Mouse (Mus musculus) thymus, adult 2 months (tissue): Measurements from ENCODE around the gene Gria1. TPM values are rescaled to one million over a fixed set of nuclear protein-coding genes. Genes with fewer than 3 reads are reported as not detected.

Source experiments
- DNase-seq: peaks from one replicate; pipeline ENCODE4 v3.0.0; 2021
- H3K27ac ChIP-seq: fragments of 200-500 bp; 2 replicates; pipeline ENCODE4 v1.5.1; 2012; ENCODE audit warnings: low read length, control low read depth; ENCODE audit not compliant: control insufficient read depth, insufficient read depth
- H3K27me3 ChIP-seq: fragments of 200-500 bp; 2 replicates; pipeline ENCODE4 v1.6.1; 2012; ENCODE audit warnings: mild to moderate bottlenecking, low read length, moderate library complexity, mixed read lengths; ENCODE audit not compliant: control insufficient read depth, insufficient read depth
- H3K36me3 ChIP-seq: fragments of 200-500 bp; 2 replicates; pipeline ENCODE4 v1.6.1; 2012; ENCODE audit warnings: mild to moderate bottlenecking, low read length, moderate library complexity; ENCODE audit not compliant: control insufficient read depth, insufficient read depth
- H3K4me1 ChIP-seq: fragments of 200-500 bp; replicated peaks from 2 replicates; pipeline ENCODE4 v1.6.1; 2012; ENCODE audit warnings: low read length; ENCODE audit not compliant: control insufficient read depth, insufficient read depth
- H3K4me3 ChIP-seq: fragments of 200-500 bp; 2 replicates; pipeline ENCODE4 v1.5.1; 2012; ENCODE audit warnings: mild to moderate bottlenecking, low read length, control low read depth, moderate library complexity; ENCODE audit not compliant: control insufficient read depth, insufficient read depth
- CTCF ChIP-seq: fragments of 200-500 bp; IDR thresholded peaks from 2 replicates; pipeline ENCODE4 v1.5.1; 2012; ENCODE audit warnings: mild to moderate bottlenecking, control low read depth, low read length, moderate library complexity, borderline replicate concordance; ENCODE audit not compliant: control insufficient read depth, poor library complexity, insufficient read depth; ENCODE audit errors: extremely low read depth
- POLR2A ChIP-seq: fragments of 200-500 bp; IDR thresholded peaks from 2 replicates; pipeline ENCODE4 v1.6.1; 2012; ENCODE audit warnings: mild to moderate bottlenecking, low read length, control low read depth, moderate library complexity; ENCODE audit not compliant: control insufficient read depth, poor library complexity, insufficient read depth; ENCODE audit errors: extremely low read depth
- WGBS: fragments of 180-500 bp; shearing (Covaris S2); methylation state at CpG from one replicate; pipeline ENCODE4 v1.1.7; 2018; 5-methylcytosine and 5-hydroxymethylcytosine counted together
- polyA plus RNA-seq: library from polyadenylated mRNA; depleted of rRNA; stranded (reverse); fragments of >200 nt; gene quantifications from 2 replicates; pipeline ENCODE4 v1.2.3, GENCODE M21; 2012

The Gria1 gene
- polyA plus RNA-seq, 1 experiment: 0.05 TPM

DNA sequence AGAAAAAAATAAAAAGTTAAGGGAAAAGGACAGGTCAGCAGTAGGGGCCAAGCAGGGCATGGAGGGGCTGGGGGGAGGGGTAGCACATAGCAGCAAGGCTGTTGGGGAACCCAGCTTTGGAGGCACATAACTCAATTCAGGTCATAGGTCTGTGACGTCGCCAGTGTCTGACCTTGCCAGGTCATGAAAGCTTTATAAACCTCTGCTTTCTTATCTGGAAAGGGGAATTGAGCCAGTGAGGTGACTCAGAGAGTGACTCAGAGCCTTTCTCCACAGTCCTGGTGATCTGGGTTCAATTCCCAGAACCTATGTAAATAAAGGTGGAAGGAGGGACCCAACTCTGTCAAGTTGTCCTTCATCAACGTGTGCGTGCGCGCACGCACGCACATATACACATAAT, 286.2 kb downstream of the Gria1 start:
- no peak overlapping the region for H3K27ac ChIP-seq
- WGBS: 98% methylated on average over 8 of the region's 8 CpGs
- H3K4me1 ChIP-seq: no peaks in the 10 kb centered on the region
- H3K4me3 ChIP-seq: no peak overlapping the region
- no peak for DNase-seq
- no peaks in the 10 kb centered on the region for H3K36me3 ChIP-seq
- no peaks in the 10 kb centered on the region for H3K27me3 ChIP-seq
- no peak for TF ChIP-seq CTCF

DNA sequence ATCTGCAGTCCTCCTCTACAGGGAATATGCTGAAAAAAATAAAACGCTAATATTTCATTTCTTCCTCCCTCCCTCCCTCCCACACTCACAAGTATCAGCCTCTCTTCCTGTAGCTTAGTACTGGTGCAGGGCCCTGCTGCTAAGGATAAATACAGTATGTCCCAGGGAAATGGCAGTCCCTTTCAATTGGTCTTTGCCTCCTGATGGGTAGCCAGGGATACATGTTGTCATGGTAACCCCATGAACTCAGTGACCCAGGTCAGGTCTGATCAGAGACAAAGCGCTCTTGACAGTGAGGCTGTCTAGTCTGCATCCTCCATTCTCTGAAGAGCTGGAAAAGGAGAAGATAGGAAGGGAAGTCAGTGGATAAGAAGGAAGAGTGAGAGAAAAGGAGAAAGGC, 287.1 kb downstream of the Gria1 start:
- DNase-seq: no peak
- no peaks in the 10 kb centered on the region for H3K36me3 ChIP-seq
- no peaks in the 10 kb centered on the region for H3K4me1 ChIP-seq
- no peak for TF ChIP-seq CTCF
- no peak for TF ChIP-seq POLR2A
- WGBS: 81% methylated on average over 2 of the region's 2 CpGs
- H3K27me3 ChIP-seq: no peaks in the 10 kb centered on the region
- H3K27ac ChIP-seq: no peak overlapping the region
- H3K4me3 ChIP-seq: no peak overlapping the region

DNA sequence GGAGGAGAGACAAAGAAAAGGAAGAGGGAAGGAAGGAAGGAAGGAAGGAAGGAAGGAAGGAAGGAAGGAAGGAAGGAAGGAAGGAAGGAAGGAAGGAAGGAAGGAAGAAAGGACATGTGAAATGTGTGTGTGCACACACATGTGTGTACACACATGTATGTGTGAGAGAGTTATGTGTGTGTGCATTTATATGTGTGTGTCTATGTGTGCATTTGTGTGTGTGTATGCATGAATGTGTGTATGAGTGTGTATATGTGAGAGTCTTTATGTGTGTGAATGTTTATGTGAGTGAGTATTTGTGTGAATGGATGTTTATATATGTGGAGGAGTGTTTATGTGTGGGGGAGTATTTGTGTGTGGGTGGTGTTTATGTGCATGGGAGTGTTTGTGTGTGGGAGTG, 287.5 kb downstream of the Gria1 start:
- Histone ChIP-seq H3K27ac (no peak overlapping the region), H3K4me1 (no peaks in the 10 kb centered on the region), H3K4me3 (no peak overlapping the region), H3K27me3 (no peaks in the 10 kb centered on the region), H3K36me3 (no peaks in the 10 kb centered on the region)
- no peak for DNase-seq
- TF ChIP-seq POLR2A (no peak), CTCF (no peak)

DNA sequence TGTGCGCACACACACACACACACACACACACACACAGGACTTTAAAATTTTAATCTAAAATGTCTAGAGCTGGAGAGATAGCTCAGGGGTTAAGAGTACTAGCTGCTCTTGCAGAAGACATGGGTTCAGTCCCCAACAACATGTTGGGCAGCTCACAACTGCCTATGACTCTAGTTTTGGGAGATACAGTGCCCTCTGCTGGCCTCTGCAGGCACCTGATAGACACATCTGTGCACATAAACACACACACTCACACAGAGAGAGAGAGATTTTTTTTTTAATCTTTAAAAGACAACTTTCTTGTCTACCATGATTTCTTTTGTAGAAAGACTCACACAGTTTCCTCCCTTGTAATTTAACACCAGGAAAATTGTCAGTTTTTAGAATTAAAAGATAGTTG, 292.4 kb downstream of the Gria1 start:
- H3K36me3 ChIP-seq: no peaks in the 10 kb centered on the region
- no peaks in the 10 kb centered on the region for H3K27me3 ChIP-seq
- no peak overlapping the region for H3K4me3 ChIP-seq
- 97% methylated on average over 1 of the region's 1 CpGs for WGBS
- H3K4me1 ChIP-seq: no peaks in the 10 kb centered on the region
- H3K27ac ChIP-seq: no peak overlapping the region
- no peak for DNase-seq
- TF ChIP-seq CTCF (no peak), POLR2A (no peak)

DNA sequence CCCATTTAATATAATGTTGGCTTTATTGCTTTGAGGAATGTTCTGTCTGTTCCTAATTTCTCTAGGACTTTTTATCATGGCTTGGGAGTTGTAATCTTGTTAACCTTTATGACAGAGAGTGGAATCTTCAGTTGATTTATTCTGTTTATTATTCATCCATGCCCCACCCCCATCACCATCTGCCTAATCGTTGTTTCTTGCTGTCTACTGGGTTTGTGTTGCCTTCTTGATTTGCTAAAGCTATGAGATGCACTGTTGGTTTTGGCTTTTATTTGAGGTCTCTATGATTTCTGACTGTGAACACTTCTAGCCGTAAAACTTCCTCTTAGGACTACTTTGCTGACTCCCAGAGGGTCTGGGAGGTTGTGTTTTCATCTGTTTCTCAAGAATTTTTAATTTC, 294.9 kb downstream of the Gria1 start:
- H3K4me1 ChIP-seq: no peaks in the 10 kb centered on the region
- TF ChIP-seq POLR2A (no peak), CTCF (no peak)
- no peak for DNase-seq
- H3K27me3 ChIP-seq: no peaks in the 10 kb centered on the region
- H3K27ac ChIP-seq: no peak overlapping the region
- WGBS: 84% methylated on average over 2 of the region's 2 CpGs
- no peak overlapping the region for H3K4me3 ChIP-seq
- H3K36me3 ChIP-seq: no peaks in the 10 kb centered on the region

DNA sequence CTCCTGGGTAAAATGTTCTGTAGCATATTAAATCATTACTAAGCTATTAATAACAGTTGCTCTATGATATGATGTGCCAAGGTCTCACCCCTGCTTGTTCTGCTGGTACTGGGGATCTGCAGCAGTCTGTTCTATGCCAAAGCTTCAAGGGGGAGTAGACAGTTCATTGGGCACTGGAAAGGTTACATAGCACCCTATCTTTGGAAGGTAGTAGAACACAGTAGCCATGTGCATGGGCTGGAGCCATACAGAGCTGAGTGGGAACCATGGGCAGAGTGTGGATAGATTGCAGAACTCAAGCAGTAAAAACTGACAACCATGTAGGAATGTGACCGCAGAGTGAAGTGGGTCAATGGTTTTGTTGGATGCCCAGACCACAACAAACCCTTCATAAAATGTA, 295.7 kb downstream of the Gria1 start:
- WGBS: 92% methylated on average over 1 of the region's 1 CpGs
- TF ChIP-seq POLR2A: no peak
- TF ChIP-seq CTCF: no peak

DNA sequence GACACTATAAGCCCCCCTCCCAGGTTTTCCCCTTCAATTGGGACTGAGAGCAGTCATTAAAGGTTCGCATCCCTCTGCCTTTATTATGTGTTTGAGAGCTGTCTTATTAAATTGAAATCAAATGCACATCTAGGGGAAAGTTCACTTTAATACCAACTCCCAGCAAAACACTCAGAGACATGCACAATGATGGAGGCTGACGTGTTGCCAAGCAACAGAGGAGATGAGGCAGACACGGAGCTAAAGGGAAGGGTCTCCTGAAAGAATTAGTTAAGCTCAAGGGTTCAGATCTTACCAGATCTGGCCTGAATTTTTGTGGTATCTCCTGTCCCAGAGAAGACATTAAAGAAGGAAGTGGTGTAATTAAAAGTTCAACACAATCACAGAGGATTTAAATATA, 305.9 kb downstream of the Gria1 start:
- Histone ChIP-seq H3K36me3 (no peaks in the 10 kb centered on the region), H3K4me1 (no peaks in the 10 kb centered on the region), H3K27ac (no peak overlapping the region), H3K27me3 (no peaks in the 10 kb centered on the region), H3K4me3 (no peak overlapping the region)
- DNase-seq: no peak
- WGBS: 83% methylated on average over 3 of the region's 3 CpGs
- TF ChIP-seq CTCF (no peak), POLR2A (no peak)

More for the DNA sequence above, 295.7 kb downstream of the Gria1 start:
- Histone ChIP-seq H3K27me3 (no peaks in the 10 kb centered on the region), H3K4me1 (no peaks in the 10 kb centered on the region), H3K36me3 (no peaks in the 10 kb centered on the region), H3K4me3 (no peak overlapping the region), H3K27ac (no peak overlapping the region)
- DNase-seq: no peak
